Mouse (Mus musculus) kidney, adult 2 months (tissue): Measurements from ENCODE around the gene Snx32.

Experiments used
- CTCF ChIP-seq: fragments of 200-500 bp; conservative IDR thresholded peaks from 2 replicates; pipeline ENCODE4 v1.5.1; 2011; ENCODE audit warnings: low read depth, mild to moderate bottlenecking, control low read depth, low read length, moderate library complexity, mixed read lengths; ENCODE audit not compliant: insufficient read depth, insufficient read length
- POLR2A ChIP-seq: fragments of 200-500 bp; IDR thresholded peaks from one replicate; pipeline ENCODE4 v1.6.1; 2011; ENCODE audit warnings: low read depth, low read length, control low read depth

GRCm38 (mm10) chr19:5543362-5543761 is 33.0 kb upstream of the Snx32 start:
- no peak for TF ChIP-seq POLR2A
- no peak for TF ChIP-seq CTCF
